Mouse (Mus musculus): ENCODE results near the gene Pithd1.

The Pithd1 gene

DNA sequence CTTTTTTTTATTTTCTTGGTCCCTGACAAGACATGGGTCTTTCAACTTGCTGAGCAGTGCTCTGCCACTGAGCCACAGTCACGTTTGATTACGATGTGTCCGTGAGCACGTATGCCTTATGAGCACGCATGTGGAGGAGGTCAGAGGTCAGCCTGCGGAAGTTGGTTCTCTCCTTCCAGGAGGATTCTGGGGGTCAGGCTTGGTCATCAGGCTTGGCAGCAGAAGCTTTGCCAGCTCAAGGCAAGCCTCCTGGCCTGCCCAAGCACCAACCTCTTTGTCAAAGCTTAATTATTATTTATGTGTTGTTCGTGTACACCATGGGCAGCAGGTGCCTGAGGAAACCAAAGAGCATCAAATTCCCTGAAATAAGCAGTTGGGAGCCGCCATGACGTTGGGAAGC, 58.7 kb downstream of the Pithd1 start:
- DNase-seq (ENCODE audit: low spot score): no peak

DNA sequence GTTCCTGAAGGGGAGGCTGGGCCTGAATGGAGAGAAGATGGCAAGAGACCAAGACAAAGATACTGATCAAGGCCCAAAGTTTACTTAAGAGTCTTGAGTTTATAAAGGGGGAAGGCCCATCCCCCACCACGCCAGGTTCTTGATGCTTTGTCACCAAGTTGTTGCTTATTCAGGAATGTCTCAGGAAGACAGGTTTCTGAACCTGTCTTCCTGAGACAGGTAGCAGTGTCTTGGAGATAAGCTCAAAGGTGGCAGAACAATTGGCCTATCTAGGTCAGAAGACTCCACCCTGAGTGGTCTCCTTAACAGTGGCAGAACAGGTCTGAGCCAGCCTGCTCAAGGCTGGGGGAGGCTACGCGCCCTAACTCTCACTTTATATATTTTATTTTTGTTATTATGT, 60.2 kb downstream of the Pithd1 start:
- peak; percentile 49 for DNase-seq (ENCODE audit: low spot score)

GRCm38 (mm10) chr4:135926195-135926808, 60.8 kb downstream of the Pithd1 start:
- no peak for DNase-seq (ENCODE audit: low spot score)

All from yolk sac, embryonic 10.5 days (tissue).